Mouse (Mus musculus): ENCODE data around the gene Itpripl1. TPM values are rescaled to one million over a fixed set of nuclear protein-coding genes. Genes with fewer than 3 reads are reported as not detected.
"Not testable (repeated sequence)": the region's sequence is repeated elsewhere in the genome, so short reads cannot be mapped to it uniquely, and the experiment has no call there.

Gene Itpripl1
- polyA plus RNA-seq, 3 experiments from 2014 or later: 54.1 to 78.4 (median 55.1) TPM

GRCm38 (mm10) chr2:127090151-127090550 lies 53.1 kb downstream of the Itpripl1 start:
- not testable (repeated sequence) for ATAC-seq

Other genes with a start within 250 kb of the Itpripl1 start
- gene Sppl2a, start 210.2 kb downstream of the Itpripl1 start, polyA plus RNA-seq (2017; shearing (Covaris generic)): 100 to 1,000 TPM in 1 of 3 experiments, 10 to 100 TPM in 2; 67.1 to 107 (median 73.4) TPM
- 10 to 100 TPM; 11.4 to 15.1 (median 13.6) TPM for gene Ap4e1, start 134.7 kb downstream of the Itpripl1 start, polyA plus RNA-seq (2017; shearing (Covaris generic))
- 100 to 1,000 TPM in 1 of 3 experiments, 10 to 100 TPM in 2; 95.3 to 130 (median 96.5) TPM for gene Blvra, start 72.8 kb downstream of the Itpripl1 start, polyA plus RNA-seq (2017; shearing (Covaris generic))
- 10 to 100 TPM in 1 of 3 experiments, 1 to 10 TPM in 2; 4.9 to 62.0 (median 8.0) TPM for gene Ncaph, start 9.5 kb downstream of the Itpripl1 start, polyA plus RNA-seq (2017; shearing (Covaris generic))
- gene 1810024B03Rik, start 64.8 kb upstream of the Itpripl1 start, polyA plus RNA-seq (2017; shearing (Covaris generic)): 1 to 10 TPM in 1 of 3 experiments, under 1 TPM in 2; 0.69 to 1.3 (median 0.71) TPM
- 10 to 100 TPM; 47.3 to 57.9 (median 47.8) TPM for gene Snrnp200, start 64.9 kb upstream of the Itpripl1 start, polyA plus RNA-seq (2017; shearing (Covaris generic))
- gene Ciao1, start 104.4 kb upstream of the Itpripl1 start, polyA plus RNA-seq (2017; shearing (Covaris generic)): 10 to 100 TPM; 39.3 to 59.1 (median 51.3) TPM
- 10 to 100 TPM; 49.4 to 81.0 (median 67.0) TPM for gene Tmem127, start 104.5 kb upstream of the Itpripl1 start, polyA plus RNA-seq (2017; shearing (Covaris generic))
- 10 to 100 TPM; 25.3 to 34.8 (median 28.0) TPM for gene Stard7, start 126.8 kb upstream of the Itpripl1 start, polyA plus RNA-seq (2017; shearing (Covaris generic))
- gene Dusp2, start 192.7 kb upstream of the Itpripl1 start, polyA plus RNA-seq (2017; shearing (Covaris generic)): 10 to 100 TPM; 26.0 to 29.5 (median 27.9) TPM
- under 1 TPM in 2 of 3 experiments, not detected in 1; 0.21 to 0.35 TPM for gene Astl, start 195.2 kb upstream of the Itpripl1 start, polyA plus RNA-seq (2017; shearing (Covaris generic))
- gene Adra2b, start 219.8 kb upstream of the Itpripl1 start, polyA plus RNA-seq (2017; shearing (Covaris generic)): under 1 TPM in 1 of 3 experiments, not detected in 2; 0.13 TPM